Mouse (Mus musculus) adrenal gland, postnatal 14 days (tissue): ENCODE data around the gene Otos. TPM values are rescaled to one million over a fixed set of nuclear protein-coding genes. Genes with fewer than 3 reads are reported as not detected.

ENCODE experiments used
- DNase-seq: peaks from one replicate; pipeline ENCODE4 v3.0.0; 2021; ENCODE audit warnings: mixed read lengths
- total RNA-seq: library from RNA; stranded (reverse); gene quantifications from 2 replicates; pipeline ENCODE4 v1.2.3, GENCODE M21; 2021

The Otos gene
- total RNA-seq, 1 experiment from 2014 or later = not detected

- DNase-seq = no peak
These were observed 43.2 kb downstream of the Otos start, which contains the start of gene Olfr1410 for GRCm38 (mm10) chr1:92605482-92605881. TSS of gene Olfr1410 (plus strand) at chr1:92605782.

GRCm38 (mm10) chr1:92596019-92596418 is 52.6 kb downstream of the Otos start:
- DNase-seq = no peak

Other genes with a start within 250 kb of the Otos start
- 626 and 670 TPM in 2 replicates for gene Ndufa10, start 175.0 kb downstream of the Otos start, total RNA-seq
- gene Olfr1416, start 163.7 kb downstream of the Otos start, total RNA-seq = not detected in 2 replicates
- not detected in 2 replicates for gene Olfr1415, start 152.7 kb downstream of the Otos start, total RNA-seq
- not detected in 2 replicates for gene Olfr1414, start 130.2 kb downstream of the Otos start, total RNA-seq
- gene Olfr1413, start 77.5 kb downstream of the Otos start, total RNA-seq = not detected in 2 replicates
- gene Olfr1412, start 63.1 kb downstream of the Otos start, total RNA-seq = not detected in 2 replicates
- not detected in 2 replicates for gene Olfr1411, start 54.4 kb downstream of the Otos start, total RNA-seq
- gene Olfr1410, start 43.1 kb downstream of the Otos start, total RNA-seq = not detected in 2 replicates
- not detected in 2 replicates for gene Olfr12, start 31.1 kb downstream of the Otos start, total RNA-seq
- gene Cops9, start 6.9 kb downstream of the Otos start, total RNA-seq = 264 and 268 TPM in 2 replicates
- gene Gpc1, start 182.8 kb upstream of the Otos start, total RNA-seq = 41.9 and 43.2 TPM in 2 replicates